Mouse (Mus musculus): ENCODE results near the gene Kcnk13.
"Not testable (repeated sequence)": the region's sequence is repeated elsewhere in the genome, so short reads cannot be mapped to it uniquely, and the experiment has no call there.

Kcnk13 gene

GRCm38 (mm10) chr12:99965203-99966115, 1.2 kb downstream of the Kcnk13 start:
- peak in 1 of 2 experiments; percentile 33 for DNase-seq (ENCODE audit: low spot score in 2 of 2)

GRCm38 (mm10) chr12:99966116-99966770, 1.9 kb downstream of the Kcnk13 start:
- no peak for DNase-seq (ENCODE audit: low spot score in 2 of 2)

GRCm38 (mm10) chr12:99966881-99967363, 2.6 kb downstream of the Kcnk13 start:
- no peak for DNase-seq (ENCODE audit: low spot score in 2 of 2)

- DNase-seq (ENCODE audit: low spot score in 2 of 2) = no peak
These were observed 5.6 kb downstream of the Kcnk13 start for GRCm38 (mm10) chr12:99969906-99970305.

GRCm38 (mm10) chr12:99971205-99971894, 7.1 kb downstream of the Kcnk13 start:
- not testable (repeated sequence) for DNase-seq (ENCODE audit: low spot score in 2 of 2)

- DNase-seq (ENCODE audit: low spot score in 2 of 2) = no peak
These were observed 8.5 kb downstream of the Kcnk13 start for GRCm38 (mm10) chr12:99972825-99973224.

GRCm38 (mm10) chr12:99973659-99974058, 9.4 kb downstream of the Kcnk13 start:
- no peak for DNase-seq (ENCODE audit: low spot score in 2 of 2)

GRCm38 (mm10) chr12:99979541-99979940, 15.2 kb downstream of the Kcnk13 start:
- DNase-seq (ENCODE audit: low spot score in 2 of 2) = no peak

- no peak for DNase-seq (ENCODE audit: low spot score in 2 of 2)
These were observed 22.5 kb downstream of the Kcnk13 start for GRCm38 (mm10) chr12:99986797-99987196.

- no peak for DNase-seq (ENCODE audit: low spot score in 2 of 2)
These were observed 23.8 kb downstream of the Kcnk13 start for GRCm38 (mm10) chr12:99988144-99988543.

GRCm38 (mm10) chr12:99992362-99992862, 28.1 kb downstream of the Kcnk13 start:
- no peak for DNase-seq (ENCODE audit: low spot score in 2 of 2)

- no peak for DNase-seq (ENCODE audit: low spot score in 2 of 2)
These were observed 29.0 kb downstream of the Kcnk13 start for GRCm38 (mm10) chr12:99993146-99993890.

GRCm38 (mm10) chr12:99995951-99996350, 31.7 kb downstream of the Kcnk13 start:
- DNase-seq (ENCODE audit: low spot score in 2 of 2) = no peak

GRCm38 (mm10) chr12:99999726-100000125, 35.4 kb downstream of the Kcnk13 start:
- no peak for DNase-seq (ENCODE audit: low spot score in 2 of 2)

- DNase-seq (ENCODE audit: low spot score in 2 of 2) = no peak
These were observed 36.1 kb downstream of the Kcnk13 start for GRCm38 (mm10) chr12:100000381-100000780.

GRCm38 (mm10) chr12:100001246-100001645, 36.9 kb downstream of the Kcnk13 start:
- DNase-seq (ENCODE audit: low spot score in 2 of 2) = no peak

- no peak for DNase-seq (ENCODE audit: low spot score in 2 of 2)
These were observed 37.6 kb downstream of the Kcnk13 start for GRCm38 (mm10) chr12:100001910-100002309.

GRCm38 (mm10) chr12:100002914-100003587, 38.8 kb downstream of the Kcnk13 start:
- DNase-seq (ENCODE audit: low spot score in 2 of 2) = no peak

- DNase-seq (ENCODE audit: low spot score in 2 of 2) = no peak
These were observed 41.0 kb downstream of the Kcnk13 start for GRCm38 (mm10) chr12:100005285-100005684.

GRCm38 (mm10) chr12:100006681-100007080, 42.4 kb downstream of the Kcnk13 start:
- no peak for DNase-seq (ENCODE audit: low spot score in 2 of 2)

- no peak for DNase-seq (ENCODE audit: low spot score in 2 of 2)
These were observed 48.5 kb downstream of the Kcnk13 start for GRCm38 (mm10) chr12:100012839-100013238.

All from frontal cortex, postnatal 14 days (tissue).